ENCODE assay signal across 8 mouse cellular contexts in the genomic region with DNA sequence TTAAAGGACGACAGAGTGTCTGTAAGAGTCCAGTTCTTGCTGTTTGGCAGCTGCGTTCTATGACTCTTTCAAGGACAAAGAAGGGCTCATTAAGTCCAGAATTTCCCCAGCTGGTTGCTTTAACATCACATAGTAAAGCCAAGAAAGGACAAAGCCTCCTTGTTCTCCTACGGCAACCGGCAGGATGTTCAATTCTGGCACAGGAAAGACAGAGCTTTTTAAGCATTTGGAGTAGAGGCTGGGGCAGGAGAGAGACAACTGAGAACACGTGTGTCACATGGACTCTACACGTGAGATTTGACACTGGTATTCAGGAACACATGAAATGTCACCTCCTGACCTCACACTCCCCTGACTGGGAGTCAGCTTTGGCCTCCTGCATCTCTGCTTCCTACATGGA.
DNase-seq lines count a peak whose midpoint lies in the region; ATAC-seq and TF ChIP-seq lines count a peak whose summit lies in the region.

No protein-coding gene starts in this region.

- H3K36me3 ChIP-seq in forebrain, embryonic 10.5 days (replicated peaks), result no peaks in the 10 kb centered on the region
- H3K36me3 ChIP-seq in forebrain, embryonic 15.5 days, result no peaks in the 10 kb centered on the region
- no peaks in the 10 kb centered on the region for H3K36me3 ChIP-seq in kidney, postnatal 0 days (ENCODE audit: insufficient read depth, low read length)
- H3K36me3 ChIP-seq in intestine, embryonic 15.5 days, result no peaks in the 10 kb centered on the region
- no peaks in the 10 kb centered on the region for H3K36me3 ChIP-seq in liver, embryonic 11.5 days (ENCODE audit: control insufficient read depth, insufficient read depth, low read length)

- H3K27ac ChIP-seq in forebrain, embryonic 10.5 days, result 0 out of 2 replicates have a peak overlapping the region, but pooled peaks have one; percentile 3
- H3K27ac ChIP-seq in forebrain, embryonic 15.5 days (replicated peaks), result no peak overlapping the region
- no peak overlapping the region for H3K27ac ChIP-seq in kidney, postnatal 0 days
- no peak overlapping the region for H3K27ac ChIP-seq in intestine, embryonic 15.5 days
- no peak overlapping the region for H3K27ac ChIP-seq in liver, embryonic 11.5 days (ENCODE audit: low read depth, low read length)

- no peak for DNase-seq in forebrain, embryonic 10.5 days (ENCODE audit: extremely low spot score, low spot score)
- DNase-seq in retina, adult 2 months (ENCODE audit: low read depth, low spot score), result peak; percentile 15
- DNase-seq in retina, embryonic 14.5 days (ENCODE audit: low spot score), result no peak
- DNase-seq in kidney, postnatal 0 days (ENCODE audit: low spot score), result peak; percentile 31
- no peak for DNase-seq in urinary bladder, postnatal 36 days (ENCODE audit: low spot score in 2 of 2)
- DNase-seq in liver, embryonic 11.5 days (ENCODE audit: low spot score), result no peak

- no peak overlapping the region for H3K4me2 ChIP-seq in forebrain, embryonic 15.5 days (replicated peaks)
- H3K4me2 ChIP-seq in kidney, postnatal 0 days (ENCODE audit: low read length), result no peak overlapping the region
- H3K4me2 ChIP-seq in intestine, embryonic 15.5 days (replicated peaks), result no peak overlapping the region
- H3K4me2 ChIP-seq in liver, embryonic 11.5 days, result no peak overlapping the region

- 45% methylated on average over 6 of the region's 6 CpGs for whole genome bisulfite sequencing in forebrain, embryonic 10.5 days
- 9% methylated on average over 6 of the region's 6 CpGs for WGBS in forebrain, embryonic 15.5 days
- WGBS in kidney, postnatal 0 days, result 39% methylated on average over 6 of the region's 6 CpGs
- WGBS in intestine, embryonic 15.5 days, result 61% methylated on average over 6 of the region's 6 CpGs
- WGBS in liver, embryonic 11.5 days, result 71% methylated on average over 6 of the region's 6 CpGs

- TF ChIP-seq CTCF in kidney, postnatal 0 days (IDR thresholded peaks at IDR 0.05; ENCODE audit: low read depth), result no peak

- H3K4me3 ChIP-seq in forebrain, embryonic 10.5 days, result no peak overlapping the region
- H3K4me3 ChIP-seq in forebrain, embryonic 15.5 days, result no peak overlapping the region
- no peak overlapping the region for H3K4me3 ChIP-seq in kidney, postnatal 0 days (replicated peaks; ENCODE audit: low read depth, low read length)
- H3K4me3 ChIP-seq in intestine, embryonic 15.5 days (replicated peaks), result no peak overlapping the region
- H3K4me3 ChIP-seq in liver, embryonic 11.5 days (ENCODE audit: low read depth, low read length), result no peak overlapping the region

- H3K27me3 ChIP-seq in forebrain, embryonic 10.5 days (ENCODE audit: poor library complexity, severe bottlenecking), result no peaks in the 10 kb centered on the region
- H3K27me3 ChIP-seq in forebrain, embryonic 15.5 days, result no peaks in the 10 kb centered on the region
- no peaks in the 10 kb centered on the region for H3K27me3 ChIP-seq in kidney, postnatal 0 days (ENCODE audit: insufficient read depth, low read length)
- no peaks in the 10 kb centered on the region for H3K27me3 ChIP-seq in intestine, embryonic 15.5 days (replicated peaks)
- no peaks in the 10 kb centered on the region for H3K27me3 ChIP-seq in liver, embryonic 11.5 days (replicated peaks; ENCODE audit: control insufficient read depth, insufficient read depth, low read length)

- no peaks in the 10 kb centered on the region for H3K9me3 ChIP-seq in forebrain, embryonic 10.5 days
- H3K9me3 ChIP-seq in forebrain, embryonic 15.5 days, result no peaks in the 10 kb centered on the region
- no peaks in the 10 kb centered on the region for H3K9me3 ChIP-seq in kidney, postnatal 0 days (replicated peaks; ENCODE audit: low read length)
- H3K9me3 ChIP-seq in intestine, embryonic 15.5 days, result no peaks in the 10 kb centered on the region
- no peaks in the 10 kb centered on the region for H3K9me3 ChIP-seq in liver, embryonic 11.5 days (ENCODE audit: control insufficient read depth, low read length)

- H3K9ac ChIP-seq in forebrain, embryonic 15.5 days (replicated peaks), result no peak overlapping the region
- H3K9ac ChIP-seq in kidney, postnatal 0 days (ENCODE audit: low read depth, low read length), result no peak overlapping the region
- H3K9ac ChIP-seq in intestine, embryonic 15.5 days, result no peak overlapping the region
- H3K9ac ChIP-seq in liver, embryonic 11.5 days (ENCODE audit: low read depth, low read length), result no peak overlapping the region

- peaks cover 7% of the 10 kb centered on the region; the same call in 1 of the 2 replicates for H3K4me1 ChIP-seq in forebrain, embryonic 10.5 days
- 0 out of 2 replicates have a peak, but pooled peaks cover 5% of the 10 kb centered on the region for H3K4me1 ChIP-seq in forebrain, embryonic 15.5 days
- H3K4me1 ChIP-seq in kidney, postnatal 0 days (replicated peaks; ENCODE audit: insufficient read depth, low read length), result no peaks in the 10 kb centered on the region
- H3K4me1 ChIP-seq in intestine, embryonic 15.5 days (replicated peaks), result no peaks in the 10 kb centered on the region
- no peaks in the 10 kb centered on the region for H3K4me1 ChIP-seq in liver, embryonic 11.5 days (replicated peaks; ENCODE audit: control insufficient read depth, insufficient read depth, low read length)

- ATAC-seq in forebrain, embryonic 15.5 days (replicated peaks), result no peak
- ATAC-seq in kidney, postnatal 0 days (replicated peaks; ENCODE audit: low FRiP score, low read depth), result no peak
- no peak for ATAC-seq in intestine, embryonic 15.5 days
- no peak for ATAC-seq in liver, embryonic 11.5 days (replicated peaks; ENCODE audit: low FRiP score)

Comparison
In these comparisons a context has a peak if more than half of its experiments do, and no peak if none do; other contexts are left out.
1. DNase-seq: peak in retina, adult 2 months (single experiment) and kidney, postnatal 0 days (single experiment); none in forebrain, embryonic 10.5 days (single experiment), retina, embryonic 14.5 days (single experiment), urinary bladder, postnatal 36 days (0 of 2) and liver, embryonic 11.5 days (single experiment).